ENCODE assay signal across 23 mouse cellular contexts in genomic region chr4:131500928-131501650, GRCm38 (mm10).
DNase-seq lines count a peak whose midpoint lies in the region; ATAC-seq and TF ChIP-seq lines count a peak whose summit lies in the region.
"Had no signal": no experiment of that assay in that cellular context is flagged by ENCODE, and none has a peak within 500 bp of the region (broad histone marks: within the 10 kb centered on the region; RNA-seq: fewer than 3 reads in every experiment).

No protein-coding gene starts in this region.

- H3K27ac ChIP-seq in intestine, postnatal 0 days (ENCODE audit: low read depth, low read length): no peak overlapping the region
- H3K27ac ChIP-seq: embryonic facial prominence, embryonic 13.5 days; forebrain, embryonic 12.5 days; heart, adult 2 months; heart, embryonic 15.5 days; hindbrain, embryonic 13.5 days; hindbrain, postnatal 0 days had no signal

- ATAC-seq in intestine, postnatal 0 days: no peak
- ATAC-seq: forebrain, embryonic 16.5 days; hindbrain, postnatal 0 days; Patski had no signal

- DNase-seq in frontal cortex, postnatal 14 days (ENCODE audit: low spot score in 2 of 2): peak; percentile 28 to 35
- no peak for DNase-seq in frontal cortex, postnatal 25 days (ENCODE audit: low spot score in 2 of 2)
- DNase-seq in left cerebral cortex, postnatal 14 days (ENCODE audit: low spot score in 2 of 2): peak; percentile 48 to 49
- DNase-seq in left cerebral cortex, adult 11 months (ENCODE audit: low spot score): no peak
- peak; percentile 65 to 67 for DNase-seq in left cerebral cortex, postnatal 36 days (ENCODE audit: low spot score in 2 of 2)
- DNase-seq in right cerebral cortex, postnatal 36 days (ENCODE audit: low spot score in 2 of 2): peak; percentile 50 to 53
- DNase-seq in B cell, adult 2 months: no peak
- DNase-seq: adrenal gland, adult 2 months; adrenal gland, postnatal 25 days; cerebellum, adult 2 months; cerebellum, postnatal 14 days; gastrocnemius, postnatal 14 days; heart, adult 2 months; heart, postnatal 14 days had no signal

- H3K4me1 ChIP-seq in intestine, postnatal 0 days (replicated peaks; ENCODE audit: control insufficient read depth, insufficient read depth, low read length): no peaks in the 10 kb centered on the region
- H3K4me1 ChIP-seq: heart, embryonic 15.5 days had no signal

- no peaks in the 10 kb centered on the region for H3K9me3 ChIP-seq in intestine, postnatal 0 days (ENCODE audit: control insufficient read depth)
- H3K9me3 ChIP-seq: embryonic facial prominence, embryonic 13.5 days; forebrain, embryonic 12.5 days; heart, embryonic 15.5 days; hindbrain, embryonic 13.5 days had no signal

- H3K27me3 ChIP-seq in intestine, postnatal 0 days (replicated peaks; ENCODE audit: control insufficient read depth, insufficient read depth, low read length): no peaks in the 10 kb centered on the region
- H3K27me3 ChIP-seq: embryonic facial prominence, embryonic 13.5 days; forebrain, embryonic 12.5 days; heart, embryonic 15.5 days; hindbrain, embryonic 13.5 days; Patski had no signal

- no peak for TF ChIP-seq CTCF in intestine, postnatal 0 days (IDR thresholded peaks at IDR 0.05; ENCODE audit: low read depth)

- no peak overlapping the region for H3K4me2 ChIP-seq in intestine, postnatal 0 days (replicated peaks; ENCODE audit: low read depth)
- H3K4me2 ChIP-seq: embryonic facial prominence, embryonic 13.5 days; forebrain, embryonic 12.5 days; heart, embryonic 11.5 days; heart, embryonic 15.5 days; hindbrain, embryonic 13.5 days had no signal

- WGBS in intestine, postnatal 0 days: 70% methylated on average over 10 of the region's 10 CpGs

- no peak overlapping the region for H3K9ac ChIP-seq in intestine, postnatal 0 days (ENCODE audit: low read depth, low read length)
- H3K9ac ChIP-seq: embryonic facial prominence, embryonic 13.5 days; forebrain, embryonic 12.5 days; heart, embryonic 15.5 days; hindbrain, embryonic 13.5 days had no signal

- intact Hi-C loops in left cerebral cortex, postnatal 14 days (cut with DNase I): no loop called here
- intact Hi-C loops in left cerebral cortex, postnatal 36 days (cut with DNase I): no loop called here

- no peaks in the 10 kb centered on the region for H3K36me3 ChIP-seq in intestine, postnatal 0 days (ENCODE audit: control insufficient read depth, insufficient read depth)
- H3K36me3 ChIP-seq: embryonic facial prominence, embryonic 13.5 days; forebrain, embryonic 12.5 days; heart, embryonic 15.5 days; hindbrain, embryonic 13.5 days had no signal

- H3K4me3 ChIP-seq in intestine, postnatal 0 days (ENCODE audit: low read depth, low read length): no peak overlapping the region
- H3K4me3 ChIP-seq: embryonic facial prominence, embryonic 13.5 days; forebrain, embryonic 12.5 days; heart, adult 2 months; heart, embryonic 15.5 days; hindbrain, embryonic 13.5 days had no signal

Comparison
In these comparisons a context has a peak if more than half of its experiments do, and no peak if none do; other contexts are left out.
1. DNase-seq: peak in frontal cortex, postnatal 14 days (2 of 2), left cerebral cortex, postnatal 14 days (2 of 2), left cerebral cortex, postnatal 36 days (2 of 2) and right cerebral cortex, postnatal 36 days (2 of 2); none in frontal cortex, postnatal 25 days (0 of 2), left cerebral cortex, adult 11 months (single experiment) and B cell, adult 2 months (0 of 2).